Mouse (Mus musculus) neural tube, embryonic 15.5 days (tissue): Measurements from ENCODE around the gene Rbfox2. TPM values are rescaled to one million over a fixed set of nuclear protein-coding genes. Genes with fewer than 3 reads are reported as not detected.

Source experiments
- ATAC-seq: fragments of 200-750 bp; cut with Nextera tagmentation; 2 replicates; pipeline ENCODE4 v1.8.0; 2017; ENCODE audit warnings: mild to moderate bottlenecking, moderate TSS enrichment, moderate library complexity; ENCODE audit not compliant: low FRiP score
- H3K27ac ChIP-seq: fragments of 300-500 bp; sonication (generic); replicated peaks from 2 replicates; pipeline ENCODE4 v1.5.1; 2015; ENCODE audit warnings: mild to moderate bottlenecking, inconsistent platforms
- H3K27me3 ChIP-seq: fragments of 300-500 bp; sonication (generic); replicated peaks from 2 replicates; pipeline ENCODE4 v1.6.1; 2015; ENCODE audit warnings: inconsistent platforms
- H3K36me3 ChIP-seq: fragments of 300-500 bp; sonication (generic); 2 replicates; pipeline ENCODE4 v1.6.1; 2015; ENCODE audit warnings: inconsistent platforms
- H3K4me1 ChIP-seq: fragments of 300-500 bp; sonication (generic); 2 replicates; pipeline ENCODE4 v1.6.1; 2015; ENCODE audit warnings: inconsistent platforms
- H3K4me2 ChIP-seq: fragments of 300-500 bp; sonication (generic); 2 replicates; pipeline ENCODE4 v1.6.1; 2015; ENCODE audit warnings: inconsistent platforms, mild to moderate bottlenecking, moderate library complexity
- H3K4me3 ChIP-seq: fragments of 300-500 bp; sonication (generic); replicated peaks from 2 replicates; pipeline ENCODE4 v1.5.1; 2015; ENCODE audit warnings: mild to moderate bottlenecking, inconsistent platforms
- H3K9ac ChIP-seq: fragments of 300-500 bp; sonication (generic); replicated peaks from 2 replicates; pipeline ENCODE4 v1.6.1; 2015; ENCODE audit warnings: mild to moderate bottlenecking, inconsistent platforms
- H3K9me3 ChIP-seq: fragments of 300-500 bp; sonication (generic); replicated peaks from 2 replicates; pipeline ENCODE4 v1.6.1; 2016; ENCODE audit warnings: inconsistent platforms
- WGBS: fragments of 180-500 bp; shearing (Covaris S2); methylation state at CpG from one replicate; pipeline ENCODE4 v1.1.7; 2015; ENCODE audit warnings: mixed read lengths; 5-methylcytosine and 5-hydroxymethylcytosine counted together
- polyA plus RNA-seq: library from polyadenylated mRNA; unstranded; fragments of >200 nt; fragmentation: Nextera tagmentation; extraction: Ambion mirVana; gene quantifications from 2 replicates; pipeline ENCODE4 v1.2.1, GENCODE M21; 2015

The Rbfox2 gene
- polyA plus RNA-seq, 1 experiment from 2014 or later = 120 TPM

- Histone ChIP-seq H3K9me3 (no peaks in the 10 kb centered on the region), H3K9ac (no peak overlapping the region), H3K27ac (no peak overlapping the region), H3K36me3 (peaks cover 30% of the 10 kb centered on the region), H3K4me2 (no peak overlapping the region), H3K27me3 (no peaks in the 10 kb centered on the region), H3K4me3 (no peak overlapping the region), H3K4me1 (peaks cover 9% of the 10 kb centered on the region)
- ATAC-seq = no peak
- 97% methylated on average over 10 of the region's 10 CpGs for WGBS
These were observed 172.3 kb downstream of the Rbfox2 start for GRCm38 (mm10) chr15:77134483-77134882.

- no peaks in the 10 kb centered on the region for H3K9me3 ChIP-seq
- H3K36me3 ChIP-seq = peaks cover 27% of the 10 kb centered on the region
- H3K4me1 ChIP-seq = peaks cover 13% of the 10 kb centered on the region
- no peaks in the 10 kb centered on the region for H3K27me3 ChIP-seq
- 85% methylated on average over 8 of the region's 8 CpGs for WGBS
- ATAC-seq = no peak
- H3K27ac ChIP-seq = no peak overlapping the region
- H3K4me3 ChIP-seq = no peak overlapping the region
- H3K4me2 ChIP-seq = no peak overlapping the region
- H3K9ac ChIP-seq = no peak overlapping the region
These were observed 177.7 kb downstream of the Rbfox2 start for GRCm38 (mm10) chr15:77129154-77129553.

GRCm38 (mm10) chr15:77127737-77128136 is 179.1 kb downstream of the Rbfox2 start:
- H3K9me3 ChIP-seq = no peaks in the 10 kb centered on the region
- peaks cover 32% of the 10 kb centered on the region for H3K36me3 ChIP-seq
- no peak overlapping the region for H3K9ac ChIP-seq
- no peak overlapping the region for H3K4me2 ChIP-seq
- WGBS = 80% methylated on average over 2 of the region's 2 CpGs
- no peak overlapping the region for H3K27ac ChIP-seq
- H3K4me1 ChIP-seq = peaks cover 13% of the 10 kb centered on the region
- ATAC-seq = no peak
- H3K27me3 ChIP-seq = no peaks in the 10 kb centered on the region
- H3K4me3 ChIP-seq = no peak overlapping the region

GRCm38 (mm10) chr15:77126674-77127073 is 180.1 kb downstream of the Rbfox2 start:
- Histone ChIP-seq H3K4me2 (no peak overlapping the region), H3K4me1 (peaks cover 13% of the 10 kb centered on the region), H3K27ac (no peak overlapping the region), H3K36me3 (peaks cover 21% of the 10 kb centered on the region), H3K27me3 (no peaks in the 10 kb centered on the region), H3K9ac (no peak overlapping the region), H3K9me3 (no peaks in the 10 kb centered on the region), H3K4me3 (no peak overlapping the region)
- no peak for ATAC-seq
- WGBS = 94% methylated on average over 3 of the region's 3 CpGs

GRCm38 (mm10) chr15:77124372-77125117 is 182.3 kb downstream of the Rbfox2 start:
- H3K36me3 ChIP-seq = peaks cover 6% of the 10 kb centered on the region
- ATAC-seq = no peak
- H3K4me2 ChIP-seq = no peak overlapping the region
- H3K9ac ChIP-seq = no peak overlapping the region
- peaks cover 15% of the 10 kb centered on the region for H3K4me1 ChIP-seq
- H3K27ac ChIP-seq = no peak overlapping the region
- H3K4me3 ChIP-seq = no peak overlapping the region
- 98% methylated on average over 4 of the region's 4 CpGs for WGBS
- H3K9me3 ChIP-seq = no peaks in the 10 kb centered on the region
- no peaks in the 10 kb centered on the region for H3K27me3 ChIP-seq

GRCm38 (mm10) chr15:77122824-77123223 is 184.0 kb downstream of the Rbfox2 start:
- H3K27ac ChIP-seq = no peak overlapping the region
- H3K9ac ChIP-seq = no peak overlapping the region
- peaks cover 6% of the 10 kb centered on the region; the same call in 1 of the 2 replicates for H3K36me3 ChIP-seq
- no peak overlapping the region for H3K4me2 ChIP-seq
- no peak overlapping the region for H3K4me3 ChIP-seq
- H3K9me3 ChIP-seq = no peaks in the 10 kb centered on the region
- H3K27me3 ChIP-seq = no peaks in the 10 kb centered on the region
- peaks cover 23% of the 10 kb centered on the region for H3K4me1 ChIP-seq
- ATAC-seq = no peak
- 83% methylated on average over 2 of the region's 2 CpGs for WGBS

GRCm38 (mm10) chr15:77122208-77122607 is 184.6 kb downstream of the Rbfox2 start:
- H3K4me2 ChIP-seq = no peak overlapping the region
- ATAC-seq = no peak
- peaks cover 26% of the 10 kb centered on the region for H3K4me1 ChIP-seq
- H3K36me3 ChIP-seq = peaks cover 6% of the 10 kb centered on the region; the same call in 1 of the 2 replicates
- no peak overlapping the region for H3K27ac ChIP-seq
- H3K27me3 ChIP-seq = no peaks in the 10 kb centered on the region
- no peak overlapping the region for H3K4me3 ChIP-seq
- no peaks in the 10 kb centered on the region for H3K9me3 ChIP-seq
- 81% methylated on average over 6 of the region's 6 CpGs for whole genome bisulfite sequencing
- no peak overlapping the region for H3K9ac ChIP-seq

- ATAC-seq = no peak
- H3K27me3 ChIP-seq = no peaks in the 10 kb centered on the region
- WGBS = 97% methylated on average over 7 of the region's 7 CpGs
- H3K36me3 ChIP-seq = peaks cover 24% of the 10 kb centered on the region
- H3K9ac ChIP-seq = no peak overlapping the region
- no peak overlapping the region for H3K4me3 ChIP-seq
- H3K27ac ChIP-seq = no peak overlapping the region
- peaks cover 21% of the 10 kb centered on the region for H3K4me1 ChIP-seq
- no peaks in the 10 kb centered on the region for H3K9me3 ChIP-seq
- no peak overlapping the region for H3K4me2 ChIP-seq
These were observed 187.1 kb downstream of the Rbfox2 start for GRCm38 (mm10) chr15:77119666-77120065.

- H3K4me3 ChIP-seq = no peak overlapping the region
These were observed 189.6 kb downstream of the Rbfox2 start for GRCm38 (mm10) chr15:77117209-77117608.

GRCm38 (mm10) chr15:77116139-77116722 is 190.6 kb downstream of the Rbfox2 start:
- peaks cover 35% of the 10 kb centered on the region for H3K36me3 ChIP-seq

More at GRCm38 (mm10) chr15:77117209-77117608, 189.6 kb downstream of the Rbfox2 start:
- Histone ChIP-seq H3K27ac (peak overlapping the region; percentile 4; the same call in 1 of the 2 replicates), H3K4me1 (peaks cover 21% of the 10 kb centered on the region), H3K36me3 (peaks cover 29% of the 10 kb centered on the region), H3K27me3 (no peaks in the 10 kb centered on the region), H3K9ac (no peak overlapping the region), H3K4me2 (no peak overlapping the region), H3K9me3 (no peaks in the 10 kb centered on the region)
- ATAC-seq = no peak
- 18% methylated on average over 3 of the region's 3 CpGs for WGBS

GRCm38 (mm10) chr15:77115456-77115855 is 191.3 kb downstream of the Rbfox2 start:
- Histone ChIP-seq H3K4me1 (peaks cover 19% of the 10 kb centered on the region), H3K27me3 (no peaks in the 10 kb centered on the region), H3K4me3 (no peak overlapping the region), H3K27ac (no peak overlapping the region), H3K36me3 (peaks cover 35% of the 10 kb centered on the region), H3K4me2 (no peak overlapping the region), H3K9ac (no peak overlapping the region), H3K9me3 (no peaks in the 10 kb centered on the region)
- 83% methylated on average over 4 of the region's 4 CpGs for WGBS
- ATAC-seq = no peak

More at GRCm38 (mm10) chr15:77116139-77116722, 190.6 kb downstream of the Rbfox2 start:
- Histone ChIP-seq H3K27ac (no peak overlapping the region), H3K4me3 (no peak overlapping the region), H3K9me3 (no peaks in the 10 kb centered on the region), H3K9ac (no peak overlapping the region), H3K4me1 (peaks cover 21% of the 10 kb centered on the region), H3K4me2 (no peak overlapping the region), H3K27me3 (no peaks in the 10 kb centered on the region)
- no peak for ATAC-seq
- WGBS = 85% methylated on average over 9 of the region's 9 CpGs

GRCm38 (mm10) chr15:77113591-77113990 is 193.2 kb downstream of the Rbfox2 start:
- H3K27me3 ChIP-seq = no peaks in the 10 kb centered on the region
- ATAC-seq = no peak
- WGBS = 93% methylated on average over 9 of the region's 9 CpGs
- no peak overlapping the region for H3K9ac ChIP-seq
- H3K4me2 ChIP-seq = no peak overlapping the region
- H3K27ac ChIP-seq = no peak overlapping the region
- no peaks in the 10 kb centered on the region for H3K9me3 ChIP-seq
- peaks cover 16% of the 10 kb centered on the region for H3K4me1 ChIP-seq
- no peak overlapping the region for H3K4me3 ChIP-seq
- H3K36me3 ChIP-seq = peaks cover 35% of the 10 kb centered on the region
